ENCODE assay signal across 10 mouse cellular contexts in the genomic region with DNA sequence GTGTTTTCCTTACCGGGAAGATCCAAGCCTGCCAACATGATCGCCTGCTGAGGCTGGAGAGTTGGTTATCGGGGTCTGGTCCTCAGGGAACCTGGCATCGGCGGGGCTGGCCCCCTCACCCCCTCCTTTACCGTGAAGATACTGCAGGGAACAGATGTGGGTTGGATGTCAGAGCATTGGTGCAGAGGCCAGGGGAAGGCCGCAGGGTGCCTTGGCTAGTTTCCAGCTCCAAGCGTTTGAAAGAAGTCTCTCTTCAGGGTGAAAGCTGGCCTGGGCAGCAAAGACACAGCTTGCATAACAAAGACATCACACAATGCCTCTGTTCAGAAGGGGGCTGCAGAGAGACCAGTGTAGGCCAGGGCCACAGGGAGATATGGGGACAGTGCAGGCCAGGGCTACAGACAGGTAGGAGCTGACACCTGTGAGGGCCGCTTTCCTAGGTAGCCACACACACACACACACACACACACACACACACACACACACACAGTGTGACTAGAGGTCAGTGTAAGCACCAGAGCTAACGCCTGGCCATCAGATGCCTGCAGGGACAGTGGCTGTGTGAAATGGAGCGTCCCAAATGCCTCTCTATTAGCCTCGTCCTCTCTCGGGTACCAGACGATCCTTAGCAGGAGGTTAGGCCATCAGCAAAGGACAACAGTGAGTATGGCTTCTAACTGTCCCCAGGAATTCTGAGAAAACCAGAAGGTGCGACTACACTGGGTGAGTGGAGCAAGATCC. TPM values are rescaled to one million over a fixed set of nuclear protein-coding genes. Genes with fewer than 3 reads are reported as not detected.
A peak's percentile ranks its signal among the peaks of the same experiment; 100 is the strongest.
DNase-seq lines count a peak whose midpoint lies in the region; ATAC-seq and TF ChIP-seq lines count a peak whose summit lies in the region.
"Had no signal": no experiment of that assay in that cellular context is flagged by ENCODE, and none has a peak within 500 bp of the region (broad histone marks: within the 10 kb centered on the region; RNA-seq: fewer than 3 reads in every experiment).

No protein-coding gene starts in this region.

- no peaks in the 10 kb centered on the region for H3K36me3 ChIP-seq in intestine, embryonic 15.5 days
- no peaks in the 10 kb centered on the region for H3K36me3 ChIP-seq in intestine, postnatal 0 days (ENCODE audit: control insufficient read depth, insufficient read depth)
- no peaks in the 10 kb centered on the region for H3K36me3 ChIP-seq in forebrain, embryonic 11.5 days (ENCODE audit: control insufficient read depth, insufficient read depth, low read length)
- no peaks in the 10 kb centered on the region for H3K36me3 ChIP-seq in midbrain, embryonic 16.5 days (ENCODE audit: control insufficient read depth, insufficient read depth, low read length)
- no peaks in the 10 kb centered on the region for H3K36me3 ChIP-seq in liver, postnatal 0 days (replicated peaks; ENCODE audit: insufficient read depth, low read length)
- H3K36me3 ChIP-seq: G1E had no signal

- H3K9me3 ChIP-seq in intestine, embryonic 15.5 days, result no peaks in the 10 kb centered on the region
- H3K9me3 ChIP-seq in intestine, postnatal 0 days (ENCODE audit: control insufficient read depth), result no peaks in the 10 kb centered on the region
- no peaks in the 10 kb centered on the region for H3K9me3 ChIP-seq in forebrain, embryonic 11.5 days (ENCODE audit: control insufficient read depth, low read length)
- no peaks in the 10 kb centered on the region for H3K9me3 ChIP-seq in midbrain, embryonic 16.5 days (replicated peaks; ENCODE audit: control insufficient read depth, low read length, poor library complexity, severe bottlenecking)
- H3K9me3 ChIP-seq in liver, postnatal 0 days (ENCODE audit: low read length), result no peaks in the 10 kb centered on the region
- H3K9me3 ChIP-seq: G1E had no signal

- 46% methylated on average over 15 of the region's 15 CpGs for WGBS in intestine, embryonic 15.5 days
- 51% methylated on average over 15 of the region's 15 CpGs for WGBS in intestine, postnatal 0 days
- 15% methylated on average over 15 of the region's 15 CpGs for WGBS in forebrain, embryonic 11.5 days
- WGBS in midbrain, embryonic 16.5 days, result 13% methylated on average over 15 of the region's 15 CpGs
- 63% methylated on average over 15 of the region's 15 CpGs for WGBS in liver, postnatal 0 days (ENCODE audit: insufficient replicate concordance)

- H3K27ac ChIP-seq in intestine, embryonic 15.5 days, result no peak overlapping the region
- H3K27ac ChIP-seq in intestine, postnatal 0 days (ENCODE audit: low read depth, low read length), result no peak overlapping the region
- no peak overlapping the region for H3K27ac ChIP-seq in forebrain, embryonic 11.5 days (ENCODE audit: low read depth, low read length)
- no peak overlapping the region for H3K27ac ChIP-seq in midbrain, embryonic 16.5 days (ENCODE audit: low read length)
- H3K27ac ChIP-seq in liver, postnatal 0 days (ENCODE audit: low read depth), result no peak overlapping the region

- TF ChIP-seq CTCF in intestine, postnatal 0 days (IDR thresholded peaks at IDR 0.05; ENCODE audit: low read depth), result no peak
- TF ChIP-seq CTCF in liver, postnatal 0 days (IDR thresholded peaks at IDR 0.05; ENCODE audit: low read depth), result no peak

- H3K9ac ChIP-seq in intestine, embryonic 15.5 days, result no peak overlapping the region
- no peak overlapping the region for H3K9ac ChIP-seq in intestine, postnatal 0 days (ENCODE audit: low read depth, low read length)
- peak overlapping the region; percentile 1; the same call in 1 of the 2 replicates for H3K9ac ChIP-seq in forebrain, embryonic 11.5 days (ENCODE audit: low read length)
- no peak overlapping the region for H3K9ac ChIP-seq in midbrain, embryonic 16.5 days (ENCODE audit: low read depth, low read length)
- H3K9ac ChIP-seq in liver, postnatal 0 days (replicated peaks), result no peak overlapping the region

- no peak for TF ChIP-seq EP300 in liver, postnatal 0 days (IDR thresholded peaks at IDR 0.05; ENCODE audit: low read depth)

- no peak for DNase-seq in forebrain, embryonic 11.5 days (ENCODE audit: low spot score)
- DNase-seq in layer of hippocampus, adult 9-10 months (ENCODE audit: low spot score), result peak; percentile 59
- DNase-seq in spleen, postnatal 36 days (ENCODE audit: low spot score in 2 of 2), result no peak
- no peak for DNase-seq in urinary bladder, postnatal 14 days (ENCODE audit: low spot score)
- DNase-seq in liver, postnatal 0 days, result no peak

- ATAC-seq in intestine, embryonic 15.5 days, result peak; percentile 49; the same call in 1 of the 2 replicates
- no peak for ATAC-seq in intestine, postnatal 0 days
- peak; percentile 48 for ATAC-seq in forebrain, embryonic 11.5 days (replicated peaks; ENCODE audit: low FRiP score)
- peak; percentile 73 for ATAC-seq in midbrain, embryonic 16.5 days
- no peak for ATAC-seq in liver, postnatal 0 days

- H3K27me3 ChIP-seq in intestine, embryonic 15.5 days (replicated peaks), result no peaks in the 10 kb centered on the region
- H3K27me3 ChIP-seq in intestine, postnatal 0 days (replicated peaks; ENCODE audit: control insufficient read depth, insufficient read depth, low read length), result no peaks in the 10 kb centered on the region
- H3K27me3 ChIP-seq in forebrain, embryonic 11.5 days (ENCODE audit: control insufficient read depth, insufficient read depth, low read length), result no peaks in the 10 kb centered on the region
- no peaks in the 10 kb centered on the region for H3K27me3 ChIP-seq in midbrain, embryonic 16.5 days (ENCODE audit: control insufficient read depth, insufficient read depth, low read depth, low read length)
- no peaks in the 10 kb centered on the region for H3K27me3 ChIP-seq in liver, postnatal 0 days (ENCODE audit: insufficient read depth, low read length)

- H3K4me2 ChIP-seq in intestine, embryonic 15.5 days (replicated peaks), result no peak overlapping the region
- H3K4me2 ChIP-seq in intestine, postnatal 0 days (replicated peaks; ENCODE audit: low read depth), result no peak overlapping the region
- no peak overlapping the region for H3K4me2 ChIP-seq in forebrain, embryonic 11.5 days (ENCODE audit: low read depth, low read length, severe bottlenecking)
- no peak overlapping the region for H3K4me2 ChIP-seq in midbrain, embryonic 16.5 days (ENCODE audit: low read length)
- H3K4me2 ChIP-seq in liver, postnatal 0 days (ENCODE audit: low read depth, low read length), result no peak overlapping the region

- H3K4me1 ChIP-seq in intestine, embryonic 15.5 days (replicated peaks), result no peaks in the 10 kb centered on the region; the same call in 1 of the 2 replicates
- no peaks in the 10 kb centered on the region for H3K4me1 ChIP-seq in intestine, postnatal 0 days (replicated peaks; ENCODE audit: control insufficient read depth, insufficient read depth, low read length)
- peaks cover 13% of the 10 kb centered on the region for H3K4me1 ChIP-seq in forebrain, embryonic 11.5 days (replicated peaks; ENCODE audit: control insufficient read depth, insufficient read depth, low read length)
- H3K4me1 ChIP-seq in midbrain, embryonic 16.5 days (ENCODE audit: control insufficient read depth, insufficient read depth, low read length), result peaks cover 9% of the 10 kb centered on the region; the same call in 1 of the 2 replicates
- H3K4me1 ChIP-seq in liver, postnatal 0 days (ENCODE audit: insufficient read depth), result no peaks in the 10 kb centered on the region

- no peak overlapping the region for H3K4me3 ChIP-seq in intestine, embryonic 15.5 days (replicated peaks)
- no peak overlapping the region for H3K4me3 ChIP-seq in intestine, postnatal 0 days (ENCODE audit: low read depth, low read length)
- no peak overlapping the region for H3K4me3 ChIP-seq in forebrain, embryonic 11.5 days (ENCODE audit: low read depth, low read length)
- no peak overlapping the region for H3K4me3 ChIP-seq in midbrain, embryonic 16.5 days (ENCODE audit: low read depth, low read length)
- no peak overlapping the region for H3K4me3 ChIP-seq in liver, postnatal 0 days (ENCODE audit: low read depth, low read length)

RNA-seq across cellular contexts. Expression of a gene that starts 17.9 kb away (rescaled TPM):
- 1.1 and 1.5 TPM in 2 replicates for polyA plus RNA-seq in intestine, embryonic 15.5 days (2015; fragmentation: Nextera tagmentation; extraction: Ambion mirVana)
- polyA plus RNA-seq in intestine, postnatal 0 days (2015; fragmentation: Nextera tagmentation; extraction: Ambion mirVana), result 1.3 and 1.6 TPM in 2 replicates
- polyA plus RNA-seq in forebrain, embryonic 11.5 days (2014; fragmentation: Nextera tagmentation; extraction: Ambion mirVana), result 0.11 TPM in 1 of 2 replicates, not detected in the other
- polyA plus RNA-seq in midbrain, embryonic 16.5 days (2015; fragmentation: Nextera tagmentation; extraction: Ambion mirVana), result 0.16 TPM in 1 of 2 replicates, not detected in the other
- 0.73 TPM in 1 of 2 replicates, not detected in the other for polyA plus RNA-seq in liver, postnatal 0 days (2015; fragmentation: Nextera tagmentation; extraction: Ambion mirVana)
- polyA plus RNA-seq: embryonic facial prominence, embryonic 11.5 days; G1E had no signal

RNA-seq across cellular contexts. Expression of a gene that starts 29.0 kb away (rescaled TPM):
- 1.1 and 1.3 TPM in 2 replicates for polyA plus RNA-seq in intestine, embryonic 15.5 days (2015; fragmentation: Nextera tagmentation; extraction: Ambion mirVana)
- 0.14 and 0.31 TPM in 2 replicates for polyA plus RNA-seq in intestine, postnatal 0 days (2015; fragmentation: Nextera tagmentation; extraction: Ambion mirVana)
- polyA plus RNA-seq in forebrain, embryonic 11.5 days (2014; fragmentation: Nextera tagmentation; extraction: Ambion mirVana), result 2.6 and 2.7 TPM in 2 replicates
- polyA plus RNA-seq in midbrain, embryonic 16.5 days (2015; fragmentation: Nextera tagmentation; extraction: Ambion mirVana), result 5.1 and 6.8 TPM in 2 replicates
- polyA plus RNA-seq in liver, postnatal 0 days (2015; fragmentation: Nextera tagmentation; extraction: Ambion mirVana), result not detected in 2 replicates

RNA-seq across cellular contexts. Expression of a gene that starts 32.8 kb away (rescaled TPM):
- 0.29 and 0.39 TPM in 2 replicates for polyA plus RNA-seq in intestine, embryonic 15.5 days (2015; fragmentation: Nextera tagmentation; extraction: Ambion mirVana)
- 0.33 and 0.43 TPM in 2 replicates for polyA plus RNA-seq in intestine, postnatal 0 days (2015; fragmentation: Nextera tagmentation; extraction: Ambion mirVana)
- 0.08 and 0.11 TPM in 2 replicates for polyA plus RNA-seq in forebrain, embryonic 11.5 days (2014; fragmentation: Nextera tagmentation; extraction: Ambion mirVana)
- polyA plus RNA-seq in midbrain, embryonic 16.5 days (2015; fragmentation: Nextera tagmentation; extraction: Ambion mirVana), result 1.5 and 1.6 TPM in 2 replicates
- polyA plus RNA-seq in liver, postnatal 0 days (2015; fragmentation: Nextera tagmentation; extraction: Ambion mirVana), result 0.13 and 0.81 TPM in 2 replicates
- polyA plus RNA-seq: G1E had no signal

RNA-seq across cellular contexts. Expression of a gene that starts 47.9 kb away (rescaled TPM):
- polyA plus RNA-seq in intestine, embryonic 15.5 days (2015; fragmentation: Nextera tagmentation; extraction: Ambion mirVana), result 169 and 174 TPM in 2 replicates
- polyA plus RNA-seq in intestine, postnatal 0 days (2015; fragmentation: Nextera tagmentation; extraction: Ambion mirVana), result 162 and 186 TPM in 2 replicates
- 170 and 184 TPM in 2 replicates for polyA plus RNA-seq in forebrain, embryonic 11.5 days (2014; fragmentation: Nextera tagmentation; extraction: Ambion mirVana)
- polyA plus RNA-seq in midbrain, embryonic 16.5 days (2015; fragmentation: Nextera tagmentation; extraction: Ambion mirVana), result 143 and 154 TPM in 2 replicates
- 126 and 134 TPM in 2 replicates for polyA plus RNA-seq in liver, postnatal 0 days (2015; fragmentation: Nextera tagmentation; extraction: Ambion mirVana)

RNA-seq across cellular contexts. Expression of a gene that starts 51.1 kb away (rescaled TPM):
- polyA plus RNA-seq in intestine, embryonic 15.5 days (2015; fragmentation: Nextera tagmentation; extraction: Ambion mirVana), result 13.0 and 14.0 TPM in 2 replicates
- 6.2 and 6.8 TPM in 2 replicates for polyA plus RNA-seq in intestine, postnatal 0 days (2015; fragmentation: Nextera tagmentation; extraction: Ambion mirVana)
- 9.4 and 12.0 TPM in 2 replicates for polyA plus RNA-seq in forebrain, embryonic 11.5 days (2014; fragmentation: Nextera tagmentation; extraction: Ambion mirVana)
- polyA plus RNA-seq in midbrain, embryonic 16.5 days (2015; fragmentation: Nextera tagmentation; extraction: Ambion mirVana), result 21.1 and 23.6 TPM in 2 replicates
- polyA plus RNA-seq in liver, postnatal 0 days (2015; fragmentation: Nextera tagmentation; extraction: Ambion mirVana), result 0.68 and 1.5 TPM in 2 replicates

Comparison
In these comparisons a context has a peak if more than half of its experiments do, and no peak if none do; other contexts are left out.
1. ATAC-seq: peak in intestine, embryonic 15.5 days (single experiment), forebrain, embryonic 11.5 days (single experiment) and midbrain, embryonic 16.5 days (single experiment); none in intestine, postnatal 0 days (single experiment) and liver, postnatal 0 days (single experiment).